Mouse (Mus musculus): Measurements from ENCODE around the gene Rasal2.

DNA sequence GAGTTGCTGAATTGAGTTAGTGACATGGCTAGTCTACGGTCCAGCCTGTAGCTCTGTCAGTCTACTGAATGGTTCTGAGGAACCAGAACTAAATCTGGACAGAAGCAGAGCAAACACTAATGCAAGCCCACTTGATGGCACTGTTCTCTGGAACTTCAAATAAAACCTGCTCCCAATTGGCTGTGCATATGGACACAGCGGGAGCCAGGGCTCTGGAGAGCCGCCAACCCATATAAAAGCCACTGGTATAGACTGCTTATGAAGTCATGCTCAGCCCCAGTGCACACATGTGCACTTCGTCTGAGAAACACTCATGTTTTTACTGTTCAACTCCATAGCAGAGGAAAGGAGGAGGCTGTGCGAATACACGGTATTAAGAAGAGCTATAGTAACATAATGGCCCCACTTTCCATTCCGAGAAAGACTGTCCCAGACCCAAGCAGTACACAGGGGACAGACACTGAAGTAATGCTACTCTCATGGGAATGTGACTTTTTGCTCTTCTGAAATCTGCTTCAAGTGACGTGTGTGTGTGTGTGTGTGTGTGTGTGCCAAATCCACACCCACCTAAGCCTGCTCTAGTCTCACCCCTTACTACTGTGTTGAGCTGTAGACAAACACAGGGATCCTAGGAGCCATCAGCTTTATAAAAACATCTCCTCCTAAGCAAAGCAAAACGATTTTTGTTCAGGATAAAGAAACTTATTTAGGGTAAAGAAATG is 275.1 kb downstream of the Rasal2 start:
- TF ChIP-seq CTCF (IDR thresholded peaks at IDR 0.05; ENCODE audit: low read depth) = peak; percentile 28; the same call in 1 of the 2 replicates
- no peak for TF ChIP-seq EP300 (optimal IDR thresholded peaks at IDR 0.05)

Data from stomach, postnatal 0 days (tissue).